Mouse (Mus musculus): ENCODE measurements around the gene Usp45.
"Not testable (repeated sequence)": the region's sequence is repeated elsewhere in the genome, so short reads cannot be mapped to it uniquely, and the experiment has no call there.

Gene Usp45

GRCm38 (mm10) chr4:21766863-21767304, at the start of gene Usp45, which contains the start of gene Tstd3:
Gene Usp45, plus strand, starts transcription at chr4:21767156.
Gene Tstd3, minus strand, starts transcription at chr4:21767212.
- DNase-seq (ENCODE audit: low spot score): peak; percentile 80

GRCm38 (mm10) chr4:21722752-21723334, 44.1 kb upstream of the Usp45 start:
- no peak for DNase-seq (ENCODE audit: low spot score)

- DNase-seq (ENCODE audit: low spot score): no peak
These were observed 39.9 kb upstream of the Usp45 start for GRCm38 (mm10) chr4:21726912-21727614.

GRCm38 (mm10) chr4:21727615-21728165, 39.3 kb upstream of the Usp45 start, which contains the start of gene Ccnc:
Gene Ccnc, plus strand, starts transcription at chr4:21727701.
- peak; percentile 87 for DNase-seq (ENCODE audit: low spot score)

- no peak for DNase-seq (ENCODE audit: low spot score)
These were observed 27.8 kb upstream of the Usp45 start for GRCm38 (mm10) chr4:21739169-21739568.

GRCm38 (mm10) chr4:21744142-21744541, 22.8 kb upstream of the Usp45 start:
- DNase-seq (ENCODE audit: low spot score): not testable (repeated sequence)

- no peak for DNase-seq (ENCODE audit: low spot score)
These were observed 21.2 kb upstream of the Usp45 start for GRCm38 (mm10) chr4:21745723-21746122.

GRCm38 (mm10) chr4:21755123-21755789, 11.7 kb upstream of the Usp45 start:
- DNase-seq (ENCODE audit: low spot score): no peak

GRCm38 (mm10) chr4:21758860-21759259, 8.1 kb upstream of the Usp45 start:
- no peak for DNase-seq (ENCODE audit: low spot score)

- no peak for DNase-seq (ENCODE audit: low spot score)
These were observed 5.4 kb upstream of the Usp45 start for GRCm38 (mm10) chr4:21761416-21762160.

GRCm38 (mm10) chr4:21763827-21764226, 3.1 kb upstream of the Usp45 start:
- no peak for DNase-seq (ENCODE audit: low spot score)

- DNase-seq (ENCODE audit: low spot score): no peak
These were observed 639 bp upstream of the Usp45 start for GRCm38 (mm10) chr4:21766171-21766862.

GRCm38 (mm10) chr4:21771064-21771463, 4.1 kb downstream of the Usp45 start:
- no peak for DNase-seq (ENCODE audit: low spot score)

- DNase-seq (ENCODE audit: low spot score): no peak
These were observed 5.3 kb downstream of the Usp45 start for GRCm38 (mm10) chr4:21772306-21772705.

GRCm38 (mm10) chr4:21776091-21776945, 9.4 kb downstream of the Usp45 start:
- peak; percentile 98 for DNase-seq (ENCODE audit: low spot score)

GRCm38 (mm10) chr4:21776946-21777265, 9.9 kb downstream of the Usp45 start:
- DNase-seq (ENCODE audit: low spot score): no peak

GRCm38 (mm10) chr4:21780816-21781726, 14.1 kb downstream of the Usp45 start:
- DNase-seq (ENCODE audit: low spot score): no peak

- no peak for DNase-seq (ENCODE audit: low spot score)
These were observed 19.3 kb downstream of the Usp45 start for GRCm38 (mm10) chr4:21786268-21786667.

GRCm38 (mm10) chr4:21788903-21789302, 21.9 kb downstream of the Usp45 start:
- DNase-seq (ENCODE audit: low spot score): no peak
